11 mouse cellular contexts compared by ENCODE assay signal in genomic region chr19:6048681-6049410, GRCm38 (mm10). TPM values are rescaled to one million over a fixed set of nuclear protein-coding genes. Genes with fewer than 3 reads are reported as not detected.
DNase-seq lines count a peak whose midpoint lies in the region; ATAC-seq and TF ChIP-seq lines count a peak whose summit lies in the region.
"Had no signal": no experiment of that assay in that cellular context is flagged by ENCODE, and none has a peak within 500 bp of the region (broad histone marks: within the 10 kb centered on the region; RNA-seq: fewer than 3 reads in every experiment).

No protein-coding gene starts in this region.

- peaks cover 57% of the 10 kb centered on the region for H3K36me3 ChIP-seq in heart, embryonic 12.5 days
- H3K36me3 ChIP-seq in limb, embryonic 14.5 days (ENCODE audit: control insufficient read depth, insufficient read depth, low read length), result peaks cover 60% of the 10 kb centered on the region
- peaks cover 40% of the 10 kb centered on the region for H3K36me3 ChIP-seq in stomach, embryonic 16.5 days (ENCODE audit: control insufficient read depth, insufficient read depth, low read length)

- H3K4me1 ChIP-seq in heart, embryonic 12.5 days (replicated peaks), result peaks cover 26% of the 10 kb centered on the region
- H3K4me1 ChIP-seq in limb, embryonic 14.5 days (ENCODE audit: control insufficient read depth, insufficient read depth, low read length), result peaks cover 14% of the 10 kb centered on the region
- H3K4me1 ChIP-seq in stomach, embryonic 16.5 days (ENCODE audit: control insufficient read depth, insufficient read depth, low read length), result peaks cover 18% of the 10 kb centered on the region

- no peaks in the 10 kb centered on the region for H3K9me3 ChIP-seq in heart, embryonic 12.5 days (replicated peaks)
- no peaks in the 10 kb centered on the region for H3K9me3 ChIP-seq in limb, embryonic 14.5 days (ENCODE audit: control insufficient read depth, low read length)
- H3K9me3 ChIP-seq in stomach, embryonic 16.5 days (replicated peaks; ENCODE audit: control insufficient read depth, low read length), result no peaks in the 10 kb centered on the region

- intact Hi-C loops in heart, postnatal 25 days (cut with DNase I), result loop anchor here (5.0 kb wide), 1 partner anchor 68 kb away; the partner anchor contains the start of gene Sac3d1

- no peak overlapping the region for H3K27ac ChIP-seq in heart, embryonic 12.5 days (ENCODE audit: poor library complexity, severe bottlenecking)
- no peak overlapping the region for H3K27ac ChIP-seq in limb, embryonic 14.5 days (replicated peaks; ENCODE audit: low read depth, low read length)
- no peak overlapping the region for H3K27ac ChIP-seq in stomach, embryonic 16.5 days (ENCODE audit: low read length)

- no peak for ATAC-seq in heart, embryonic 12.5 days (ENCODE audit: insufficient number of reproducible peaks, low FRiP score)
- no peak for ATAC-seq in limb, embryonic 14.5 days (ENCODE audit: low FRiP score, low read depth)
- no peak for ATAC-seq in stomach, embryonic 16.5 days (ENCODE audit: insufficient read depth, low FRiP score)

- no peaks in the 10 kb centered on the region for H3K27me3 ChIP-seq in heart, embryonic 12.5 days (replicated peaks)
- H3K27me3 ChIP-seq in limb, embryonic 14.5 days (ENCODE audit: control insufficient read depth, insufficient read depth, low read length), result no peaks in the 10 kb centered on the region
- no peaks in the 10 kb centered on the region for H3K27me3 ChIP-seq in stomach, embryonic 16.5 days (ENCODE audit: control insufficient read depth, insufficient read depth, low read length)

- H3K4me2 ChIP-seq in heart, embryonic 12.5 days, result peak overlapping the region; percentile 93; the same call in 1 of the 2 replicates
- H3K4me2 ChIP-seq in limb, embryonic 14.5 days (replicated peaks; ENCODE audit: low read depth, low read length, severe bottlenecking), result no peak overlapping the region
- no peak overlapping the region for H3K4me2 ChIP-seq in stomach, embryonic 16.5 days (ENCODE audit: low read depth, low read length)

- no peak for DNase-seq in heart, postnatal 25 days (ENCODE audit: low spot score)
- DNase-seq in spleen, adult 18-20 months, result peak; percentile 59 to 64
- DNase-seq in spleen, adult 12 weeks (ENCODE audit: low spot score), result no peak
- no peak for DNase-seq in limb, embryonic 14.5 days (ENCODE audit: low spot score)
- DNase-seq in embryo, embryonic 10.5 days (ENCODE audit: low spot score), result no peak
- DNase-seq in urinary bladder, adult 18-20 months (ENCODE audit: low spot score in 2 of 2), result no peak
- DNase-seq: kidney, postnatal 14 days; right cerebral cortex, adult 18-20 months; thymus, postnatal 4 days had no signal

- TF ChIP-seq POLR2A in limb, embryonic 14.5 days (IDR thresholded peaks at IDR 0.05; ENCODE audit: borderline replicate concordance, extremely low read depth, insufficient read depth, insufficient read length), result no peak

- H3K4me3 ChIP-seq in heart, embryonic 12.5 days, result no peak overlapping the region
- H3K4me3 ChIP-seq in limb, embryonic 14.5 days (replicated peaks; ENCODE audit: low read length), result peak overlapping the region; percentile 93; the same call in 1 of the 2 replicates
- H3K4me3 ChIP-seq in stomach, embryonic 16.5 days (replicated peaks; ENCODE audit: low read length), result no peak overlapping the region

- H3K9ac ChIP-seq in heart, embryonic 12.5 days, result no peak overlapping the region
- no peak overlapping the region for H3K9ac ChIP-seq in limb, embryonic 14.5 days (ENCODE audit: low read depth, low read length, severe bottlenecking)
- H3K9ac ChIP-seq in stomach, embryonic 16.5 days (ENCODE audit: low read length), result peak overlapping the region; percentile 87; the same call in 1 of the 2 replicates

- 82% methylated on average over 11 of the region's 11 CpGs for WGBS in heart, embryonic 12.5 days
- 89% methylated on average over 11 of the region's 11 CpGs for WGBS in limb, embryonic 14.5 days
- 86% methylated on average over 11 of the region's 11 CpGs for WGBS in stomach, embryonic 16.5 days

RNA-seq across cellular contexts. Expression of gene Syvn1, which starts 2.5 kb away (rescaled TPM):
- 21.1 and 21.8 TPM in 2 replicates for polyA plus RNA-seq in heart, embryonic 12.5 days (2016; fragmentation: Nextera tagmentation; extraction: Ambion mirVana)
- total RNA-seq in heart, postnatal 25 days (2021), result 10 to 100 TPM; 20.6 to 22.4 TPM
- 49.2 and 63.9 TPM in 2 replicates for polyA plus RNA-seq in limb, embryonic 14.5 days (2012; rRNA removed)
- polyA plus RNA-seq in limb, embryonic 14.5 days (2014; fragmentation: Nextera tagmentation; extraction: Ambion mirVana), result 31.5 and 34.6 TPM in 2 replicates
- polyA plus RNA-seq in stomach, embryonic 16.5 days (2015; fragmentation: Nextera tagmentation; extraction: Ambion mirVana), result 27.5 and 29.2 TPM in 2 replicates

RNA-seq across cellular contexts. Expression of gene Mrpl49, which starts 8.7 kb away (rescaled TPM):
- 58.5 and 64.4 TPM in 2 replicates for polyA plus RNA-seq in heart, embryonic 12.5 days (2016; fragmentation: Nextera tagmentation; extraction: Ambion mirVana)
- 10 to 100 TPM; 39.0 to 39.2 TPM for total RNA-seq in heart, postnatal 25 days (2021)
- polyA plus RNA-seq in limb, embryonic 14.5 days (2012; rRNA removed), result 47.0 and 54.8 TPM in 2 replicates
- 75.3 and 75.5 TPM in 2 replicates for polyA plus RNA-seq in limb, embryonic 14.5 days (2014; fragmentation: Nextera tagmentation; extraction: Ambion mirVana)
- 63.2 and 65.9 TPM in 2 replicates for polyA plus RNA-seq in stomach, embryonic 16.5 days (2015; fragmentation: Nextera tagmentation; extraction: Ambion mirVana)

RNA-seq across cellular contexts. Expression of gene Fau, which starts 8.8 kb away (rescaled TPM):
- 503 and 513 TPM in 2 replicates for polyA plus RNA-seq in heart, embryonic 12.5 days (2016; fragmentation: Nextera tagmentation; extraction: Ambion mirVana)
- 100 to 1,000 TPM; 499 to 563 TPM for total RNA-seq in heart, postnatal 25 days (2021)
- 1,573 and 1,838 TPM in 2 replicates for polyA plus RNA-seq in limb, embryonic 14.5 days (2012; rRNA removed)
- 948 and 968 TPM in 2 replicates for polyA plus RNA-seq in limb, embryonic 14.5 days (2014; fragmentation: Nextera tagmentation; extraction: Ambion mirVana)
- 635 and 729 TPM in 2 replicates for polyA plus RNA-seq in stomach, embryonic 16.5 days (2015; fragmentation: Nextera tagmentation; extraction: Ambion mirVana)

RNA-seq across cellular contexts. Expression of gene Znhit2, which starts 12.1 kb away (rescaled TPM):
- 23.9 and 24.9 TPM in 2 replicates for polyA plus RNA-seq in heart, embryonic 12.5 days (2016; fragmentation: Nextera tagmentation; extraction: Ambion mirVana)
- 10 to 100 TPM; 11.9 to 12.4 TPM for total RNA-seq in heart, postnatal 25 days (2021)
- 32.0 and 41.5 TPM in 2 replicates for polyA plus RNA-seq in limb, embryonic 14.5 days (2012; rRNA removed)
- 36.5 and 37.0 TPM in 2 replicates for polyA plus RNA-seq in limb, embryonic 14.5 days (2014; fragmentation: Nextera tagmentation; extraction: Ambion mirVana)
- 25.0 and 26.0 TPM in 2 replicates for polyA plus RNA-seq in stomach, embryonic 16.5 days (2015; fragmentation: Nextera tagmentation; extraction: Ambion mirVana)

RNA-seq across cellular contexts. Expression of gene Tm7sf2, which starts 19.3 kb away (rescaled TPM):
- polyA plus RNA-seq in heart, embryonic 12.5 days (2016; fragmentation: Nextera tagmentation; extraction: Ambion mirVana), result 8.4 and 9.2 TPM in 2 replicates
- total RNA-seq in heart, postnatal 25 days (2021), result 1 to 10 TPM; 4.2 to 5.1 TPM
- 43.8 and 59.6 TPM in 2 replicates for polyA plus RNA-seq in limb, embryonic 14.5 days (2012; rRNA removed)
- 15.5 and 18.8 TPM in 2 replicates for polyA plus RNA-seq in limb, embryonic 14.5 days (2014; fragmentation: Nextera tagmentation; extraction: Ambion mirVana)
- polyA plus RNA-seq in stomach, embryonic 16.5 days (2015; fragmentation: Nextera tagmentation; extraction: Ambion mirVana), result 25.5 and 29.1 TPM in 2 replicates

Comparison
In these comparisons a context has a peak if more than half of its experiments do, and no peak if none do; other contexts are left out.
1. DNase-seq: peak in spleen, adult 18-20 months (2 of 2); none in heart, postnatal 25 days (single experiment), spleen, adult 12 weeks (single experiment), limb, embryonic 14.5 days (single experiment), embryo, embryonic 10.5 days (single experiment) and urinary bladder, adult 18-20 months (0 of 2).